Mouse (Mus musculus) megakaryocyte, embryonic 14.5 days (primary cell): Measurements from ENCODE around the gene Wdr5b.

Experiments used
- FLI1 ChIP-seq: IDR thresholded peaks from 2 replicates; pipeline ENCODE4 v1.6.1; 2012; ENCODE audit warnings: low read length, inconsistent platforms, mixed read lengths
- GATA1 ChIP-seq: IDR thresholded peaks from 3 replicates; pipeline ENCODE4 v1.6.1; 2012; ENCODE audit warnings: mixed read lengths, low read length, inconsistent platforms, borderline replicate concordance

- TF ChIP-seq FLI1, result no peak
- TF ChIP-seq GATA1, result no peak
Measured at GRCm38 (mm10) chr16:35993316-35993715, 47.7 kb upstream of the Wdr5b start.
